Mouse (Mus musculus): ENCODE measurements around the gene Rpl18a. TPM values are rescaled to one million over a fixed set of nuclear protein-coding genes. Genes with fewer than 3 reads are reported as not detected.
A peak's percentile ranks its signal among the peaks of the same experiment; 100 is the strongest.

Gene Rpl18a
- 2,542 and 2,612 TPM in 2 replicates for polyA plus RNA-seq (2015; fragmentation: Nextera tagmentation; extraction: Ambion mirVana)

GRCm38 (mm10) chr8:70897021-70897680 lies at the start of gene Rpl18a:
Rpl18a (minus strand) TSS chr8:70897412.
- Histone ChIP-seq H3K9ac (peak within 1 kb of the TSS; percentile 99), H3K4me1 (replicated peaks) (peaks cover 26% of the 10 kb centered on the region), H3K9me3 (replicated peaks) (no peaks in the 10 kb centered on the region), H3K27ac (peak within 1 kb of the TSS; percentile 84), H3K27me3 (peaks cover 19% of the 10 kb centered on the region), H3K4me3 (peak within 1 kb of the TSS; percentile 93), H3K36me3 (peaks cover 26% of the 10 kb centered on the region), H3K4me2 (peak within 1 kb of the TSS; percentile 93)
- peak; percentile 97 for ATAC-seq (replicated peaks; ENCODE audit: insufficient number of reproducible peaks, insufficient read depth, low FRiP score, low read depth)
- 0% methylated on average over 60 of the region's 60 CpGs for WGBS

- no peak overlapping the region for H3K27ac ChIP-seq
- 28% methylated on average over 1 of the region's 1 CpGs for WGBS
- no peak overlapping the region for H3K9ac ChIP-seq
- no peaks in the 10 kb centered on the region for H3K27me3 ChIP-seq
- no peak for ATAC-seq (replicated peaks; ENCODE audit: insufficient number of reproducible peaks, insufficient read depth, low FRiP score, low read depth)
- no peaks in the 10 kb centered on the region for H3K9me3 ChIP-seq (replicated peaks)
- no peaks in the 10 kb centered on the region for H3K4me1 ChIP-seq (replicated peaks)
- H3K36me3 ChIP-seq, result no peaks in the 10 kb centered on the region
- no peak overlapping the region for H3K4me2 ChIP-seq
- no peak overlapping the region for H3K4me3 ChIP-seq
These were observed 46.0 kb upstream of the Rpl18a start for GRCm38 (mm10) chr8:70943187-70943586.

GRCm38 (mm10) chr8:70941478-70941877 lies 44.3 kb upstream of the Rpl18a start:
- H3K4me1 ChIP-seq (replicated peaks), result no peaks in the 10 kb centered on the region
- ATAC-seq (replicated peaks; ENCODE audit: insufficient number of reproducible peaks, insufficient read depth, low FRiP score, low read depth), result no peak
- H3K27me3 ChIP-seq, result no peaks in the 10 kb centered on the region
- no peaks in the 10 kb centered on the region for H3K36me3 ChIP-seq
- H3K9me3 ChIP-seq (replicated peaks), result no peaks in the 10 kb centered on the region
- H3K4me2 ChIP-seq, result no peak overlapping the region
- no peak overlapping the region for H3K27ac ChIP-seq
- no peak overlapping the region for H3K9ac ChIP-seq
- no peak overlapping the region for H3K4me3 ChIP-seq
- 63% methylated on average over 2 of the region's 2 CpGs for WGBS

GRCm38 (mm10) chr8:70937200-70937599 lies 40.0 kb upstream of the Rpl18a start:
- H3K4me3 ChIP-seq, result no peak overlapping the region
- no peak for ATAC-seq (replicated peaks; ENCODE audit: insufficient number of reproducible peaks, insufficient read depth, low FRiP score, low read depth)
- WGBS, result 75% methylated on average over 6 of the region's 6 CpGs
- H3K4me2 ChIP-seq, result no peak overlapping the region
- no peaks in the 10 kb centered on the region for H3K4me1 ChIP-seq (replicated peaks)
- H3K27ac ChIP-seq, result no peak overlapping the region
- H3K36me3 ChIP-seq, result no peaks in the 10 kb centered on the region
- H3K9ac ChIP-seq, result no peak overlapping the region
- no peaks in the 10 kb centered on the region for H3K27me3 ChIP-seq
- H3K9me3 ChIP-seq (replicated peaks), result no peaks in the 10 kb centered on the region

GRCm38 (mm10) chr8:70934786-70935185 lies 37.6 kb upstream of the Rpl18a start:
- H3K4me1 ChIP-seq (replicated peaks), result no peaks in the 10 kb centered on the region
- no peak overlapping the region for H3K4me2 ChIP-seq
- 50% methylated on average over 7 of the region's 7 CpGs for WGBS
- ATAC-seq (replicated peaks; ENCODE audit: insufficient number of reproducible peaks, insufficient read depth, low FRiP score, low read depth), result no peak
- H3K36me3 ChIP-seq, result no peaks in the 10 kb centered on the region
- no peak overlapping the region for H3K9ac ChIP-seq
- no peak overlapping the region for H3K27ac ChIP-seq
- no peaks in the 10 kb centered on the region for H3K9me3 ChIP-seq (replicated peaks)
- no peak overlapping the region for H3K4me3 ChIP-seq
- no peaks in the 10 kb centered on the region for H3K27me3 ChIP-seq

- WGBS, result 83% methylated on average over 4 of the region's 4 CpGs
- no peak overlapping the region for H3K4me2 ChIP-seq
- no peaks in the 10 kb centered on the region for H3K9me3 ChIP-seq (replicated peaks)
- peaks cover 5% of the 10 kb centered on the region; the same call in 1 of the 2 replicates for H3K4me1 ChIP-seq (replicated peaks)
- no peak for ATAC-seq (replicated peaks; ENCODE audit: insufficient number of reproducible peaks, insufficient read depth, low FRiP score, low read depth)
- no peaks in the 10 kb centered on the region for H3K27me3 ChIP-seq
- no peak overlapping the region for H3K27ac ChIP-seq
- no peak overlapping the region for H3K4me3 ChIP-seq
- no peaks in the 10 kb centered on the region for H3K36me3 ChIP-seq
- no peak overlapping the region for H3K9ac ChIP-seq
These were observed 35.8 kb upstream of the Rpl18a start for GRCm38 (mm10) chr8:70933036-70933435.

GRCm38 (mm10) chr8:70931731-70932130 lies 34.5 kb upstream of the Rpl18a start:
- ATAC-seq (replicated peaks; ENCODE audit: insufficient number of reproducible peaks, insufficient read depth, low FRiP score, low read depth), result no peak
- no peak overlapping the region for H3K9ac ChIP-seq
- H3K9me3 ChIP-seq (replicated peaks), result no peaks in the 10 kb centered on the region
- no peak overlapping the region for H3K4me2 ChIP-seq
- peaks cover 5% of the 10 kb centered on the region; the same call in 1 of the 2 replicates for H3K4me1 ChIP-seq (replicated peaks)
- no peaks in the 10 kb centered on the region for H3K36me3 ChIP-seq
- no peak overlapping the region for H3K27ac ChIP-seq
- WGBS, result 92% methylated on average over 11 of the region's 11 CpGs
- no peaks in the 10 kb centered on the region for H3K27me3 ChIP-seq
- no peak overlapping the region for H3K4me3 ChIP-seq

- H3K4me1 ChIP-seq (replicated peaks), result peaks cover 5% of the 10 kb centered on the region; the same call in 1 of the 2 replicates
- no peak overlapping the region for H3K9ac ChIP-seq
- 44% methylated on average over 5 of the region's 5 CpGs for WGBS
- H3K36me3 ChIP-seq, result no peaks in the 10 kb centered on the region
- H3K27ac ChIP-seq, result no peak overlapping the region
- no peaks in the 10 kb centered on the region for H3K9me3 ChIP-seq (replicated peaks)
- no peak for ATAC-seq (replicated peaks; ENCODE audit: insufficient number of reproducible peaks, insufficient read depth, low FRiP score, low read depth)
- H3K27me3 ChIP-seq, result no peaks in the 10 kb centered on the region
- H3K4me2 ChIP-seq, result no peak overlapping the region
- H3K4me3 ChIP-seq, result no peak overlapping the region
These were observed 31.6 kb upstream of the Rpl18a start for GRCm38 (mm10) chr8:70928778-70929322.

- no peaks in the 10 kb centered on the region for H3K9me3 ChIP-seq (replicated peaks)
- H3K27ac ChIP-seq, result no peak overlapping the region
- H3K4me1 ChIP-seq (replicated peaks), result peaks cover 5% of the 10 kb centered on the region; the same call in 1 of the 2 replicates
- WGBS, result 82% methylated on average over 3 of the region's 3 CpGs
- H3K27me3 ChIP-seq, result no peaks in the 10 kb centered on the region
- no peak overlapping the region for H3K9ac ChIP-seq
- H3K4me2 ChIP-seq, result no peak overlapping the region
- no peak for ATAC-seq (replicated peaks; ENCODE audit: insufficient number of reproducible peaks, insufficient read depth, low FRiP score, low read depth)
- H3K36me3 ChIP-seq, result no peaks in the 10 kb centered on the region
- no peak overlapping the region for H3K4me3 ChIP-seq
These were observed 30.9 kb upstream of the Rpl18a start for GRCm38 (mm10) chr8:70928096-70928495.

- Histone ChIP-seq H3K9me3 (replicated peaks) (no peaks in the 10 kb centered on the region), H3K4me2 (no peak overlapping the region), H3K4me1 (replicated peaks) (peaks cover 5% of the 10 kb centered on the region; the same call in 1 of the 2 replicates), H3K27ac (no peak overlapping the region), H3K4me3 (no peak overlapping the region), H3K36me3 (no peaks in the 10 kb centered on the region), H3K27me3 (no peaks in the 10 kb centered on the region), H3K9ac (no peak overlapping the region)
- ATAC-seq (replicated peaks; ENCODE audit: insufficient number of reproducible peaks, insufficient read depth, low FRiP score, low read depth), result no peak
- 82% methylated on average over 5 of the region's 5 CpGs for WGBS
These were observed 29.2 kb upstream of the Rpl18a start for GRCm38 (mm10) chr8:70926396-70926795.

- no peak overlapping the region for H3K4me3 ChIP-seq
- H3K9ac ChIP-seq, result no peak overlapping the region
- WGBS, result 91% methylated on average over 4 of the region's 4 CpGs
- no peaks in the 10 kb centered on the region for H3K27me3 ChIP-seq
- H3K27ac ChIP-seq, result no peak overlapping the region
- H3K4me2 ChIP-seq, result no peak overlapping the region
- no peak for ATAC-seq (replicated peaks; ENCODE audit: insufficient number of reproducible peaks, insufficient read depth, low FRiP score, low read depth)
- H3K36me3 ChIP-seq, result no peaks in the 10 kb centered on the region
- peaks cover 5% of the 10 kb centered on the region; the same call in 1 of the 2 replicates for H3K4me1 ChIP-seq (replicated peaks)
- no peaks in the 10 kb centered on the region for H3K9me3 ChIP-seq (replicated peaks)
These were observed 28.5 kb upstream of the Rpl18a start for GRCm38 (mm10) chr8:70925754-70926153.

- Histone ChIP-seq H3K27me3 (no peaks in the 10 kb centered on the region), H3K9me3 (replicated peaks) (no peaks in the 10 kb centered on the region), H3K9ac (no peak overlapping the region), H3K4me1 (replicated peaks) (peaks cover 8% of the 10 kb centered on the region; the same call in 1 of the 2 replicates), H3K36me3 (0 out of 2 replicates have a peak, but pooled peaks cover 3% of the 10 kb centered on the region), H3K27ac (no peak overlapping the region), H3K4me2 (no peak overlapping the region), H3K4me3 (no peak overlapping the region)
- ATAC-seq (replicated peaks; ENCODE audit: insufficient number of reproducible peaks, insufficient read depth, low FRiP score, low read depth), result no peak
- WGBS, result 84% methylated on average over 4 of the region's 4 CpGs
These were observed 26.9 kb upstream of the Rpl18a start for GRCm38 (mm10) chr8:70924151-70924550.
